Mouse (Mus musculus): ENCODE results near the gene Nbas. TPM values are rescaled to one million over a fixed set of nuclear protein-coding genes. Genes with fewer than 3 reads are reported as not detected.

Nbas gene
- polyA plus RNA-seq, 1 experiment from 2014 or later, result 17.0 TPM

GRCm38 (mm10) chr12:13474881-13475280, 205.9 kb downstream of the Nbas start:
- H3K9ac ChIP-seq (ENCODE audit: low read depth, low read length), result no peak overlapping the region
- H3K4me2 ChIP-seq (ENCODE audit: low read length), result no peak overlapping the region
- H3K36me3 ChIP-seq (ENCODE audit: control insufficient read depth, insufficient read depth, low read length), result peaks cover 3% of the 10 kb centered on the region
- WGBS, result 90% methylated on average over 2 of the region's 2 CpGs
- no peak overlapping the region for H3K27ac ChIP-seq (ENCODE audit: low read length)
- ATAC-seq, result no peak
- H3K4me3 ChIP-seq (ENCODE audit: low read depth, low read length), result no peak overlapping the region
- H3K9me3 ChIP-seq (replicated peaks; ENCODE audit: control insufficient read depth, low read length, poor library complexity, severe bottlenecking), result no peaks in the 10 kb centered on the region
- H3K27me3 ChIP-seq (ENCODE audit: control insufficient read depth, insufficient read depth, low read depth, low read length), result no peaks in the 10 kb centered on the region
- no peaks in the 10 kb centered on the region for H3K4me1 ChIP-seq (ENCODE audit: control insufficient read depth, insufficient read depth, low read length)

GRCm38 (mm10) chr12:13479163-13479562, 210.2 kb downstream of the Nbas start:
- Histone ChIP-seq H3K9me3 (replicated peaks; ENCODE audit: control insufficient read depth, low read length, poor library complexity, severe bottlenecking) (no peaks in the 10 kb centered on the region), H3K27ac (ENCODE audit: low read length) (no peak overlapping the region), H3K36me3 (ENCODE audit: control insufficient read depth, insufficient read depth, low read length) (peaks cover 1% of the 10 kb centered on the region), H3K4me1 (ENCODE audit: control insufficient read depth, insufficient read depth, low read length) (no peaks in the 10 kb centered on the region), H3K9ac (ENCODE audit: low read depth, low read length) (no peak overlapping the region), H3K4me2 (ENCODE audit: low read length) (no peak overlapping the region), H3K4me3 (ENCODE audit: low read depth, low read length) (no peak overlapping the region), H3K27me3 (ENCODE audit: control insufficient read depth, insufficient read depth, low read depth, low read length) (no peaks in the 10 kb centered on the region)
- no peak for ATAC-seq
- WGBS, result 86% methylated on average over 7 of the region's 7 CpGs

- no peak for ATAC-seq
- Histone ChIP-seq H3K9me3 (replicated peaks; ENCODE audit: control insufficient read depth, low read length, poor library complexity, severe bottlenecking) (no peaks in the 10 kb centered on the region), H3K4me1 (ENCODE audit: control insufficient read depth, insufficient read depth, low read length) (no peaks in the 10 kb centered on the region), H3K4me3 (ENCODE audit: low read depth, low read length) (no peak overlapping the region), H3K27ac (ENCODE audit: low read length) (no peak overlapping the region), H3K27me3 (ENCODE audit: control insufficient read depth, insufficient read depth, low read depth, low read length) (no peaks in the 10 kb centered on the region), H3K4me2 (ENCODE audit: low read length) (no peak overlapping the region), H3K9ac (ENCODE audit: low read depth, low read length) (no peak overlapping the region), H3K36me3 (ENCODE audit: control insufficient read depth, insufficient read depth, low read length) (no peaks in the 10 kb centered on the region)
- 94% methylated on average over 3 of the region's 3 CpGs for WGBS
These were observed 217.3 kb downstream of the Nbas start for GRCm38 (mm10) chr12:13486278-13486677.

- WGBS, result 92% methylated on average over 6 of the region's 6 CpGs
- ATAC-seq, result no peak
These were observed 228.3 kb downstream of the Nbas start for GRCm38 (mm10) chr12:13497211-13497610.

GRCm38 (mm10) chr12:13499237-13499889, 230.4 kb downstream of the Nbas start:
- Histone ChIP-seq H3K9me3 (replicated peaks; ENCODE audit: control insufficient read depth, low read length, poor library complexity, severe bottlenecking) (no peaks in the 10 kb centered on the region), H3K4me3 (ENCODE audit: low read depth, low read length) (no peak overlapping the region), H3K4me1 (ENCODE audit: control insufficient read depth, insufficient read depth, low read length) (peaks cover 6% of the 10 kb centered on the region; the same call in 1 of the 2 replicates), H3K27me3 (ENCODE audit: control insufficient read depth, insufficient read depth, low read depth, low read length) (no peaks in the 10 kb centered on the region), H3K9ac (ENCODE audit: low read depth, low read length) (no peak overlapping the region), H3K4me2 (ENCODE audit: low read length) (no peak overlapping the region), H3K36me3 (ENCODE audit: control insufficient read depth, insufficient read depth, low read length) (no peaks in the 10 kb centered on the region), H3K27ac (ENCODE audit: low read length) (no peak overlapping the region)
- peak; percentile 66; the same call in 1 of the 2 replicates for ATAC-seq
- 36% methylated on average over 10 of the region's 10 CpGs for WGBS

More at GRCm38 (mm10) chr12:13497211-13497610, 228.3 kb downstream of the Nbas start:
- Histone ChIP-seq H3K9ac (ENCODE audit: low read depth, low read length) (no peak overlapping the region), H3K4me2 (ENCODE audit: low read length) (no peak overlapping the region), H3K4me3 (ENCODE audit: low read depth, low read length) (no peak overlapping the region), H3K4me1 (ENCODE audit: control insufficient read depth, insufficient read depth, low read length) (peaks cover 6% of the 10 kb centered on the region; the same call in 1 of the 2 replicates), H3K9me3 (replicated peaks; ENCODE audit: control insufficient read depth, low read length, poor library complexity, severe bottlenecking) (no peaks in the 10 kb centered on the region), H3K36me3 (ENCODE audit: control insufficient read depth, insufficient read depth, low read length) (no peaks in the 10 kb centered on the region), H3K27me3 (ENCODE audit: control insufficient read depth, insufficient read depth, low read depth, low read length) (no peaks in the 10 kb centered on the region), H3K27ac (ENCODE audit: low read length) (no peak overlapping the region)

GRCm38 (mm10) chr12:13500191-13500590, 231.3 kb downstream of the Nbas start:
- no peak for ATAC-seq
- 95% methylated on average over 3 of the region's 3 CpGs for WGBS

GRCm38 (mm10) chr12:13504771-13505444, 236.0 kb downstream of the Nbas start:
- no peak overlapping the region for H3K4me2 ChIP-seq (ENCODE audit: low read length)
- H3K4me3 ChIP-seq (ENCODE audit: low read depth, low read length), result no peak overlapping the region
- no peak overlapping the region for H3K27ac ChIP-seq (ENCODE audit: low read length)
- no peaks in the 10 kb centered on the region for H3K36me3 ChIP-seq (ENCODE audit: control insufficient read depth, insufficient read depth, low read length)
- no peak overlapping the region for H3K9ac ChIP-seq (ENCODE audit: low read depth, low read length)
- H3K9me3 ChIP-seq (replicated peaks; ENCODE audit: control insufficient read depth, low read length, poor library complexity, severe bottlenecking), result no peaks in the 10 kb centered on the region
- ATAC-seq, result no peak
- WGBS, result 79% methylated on average over 5 of the region's 5 CpGs
- no peaks in the 10 kb centered on the region for H3K27me3 ChIP-seq (ENCODE audit: control insufficient read depth, insufficient read depth, low read depth, low read length)
- no peaks in the 10 kb centered on the region for H3K4me1 ChIP-seq (ENCODE audit: control insufficient read depth, insufficient read depth, low read length)

More at GRCm38 (mm10) chr12:13500191-13500590, 231.3 kb downstream of the Nbas start:
- Histone ChIP-seq H3K4me3 (ENCODE audit: low read depth, low read length) (no peak overlapping the region), H3K4me2 (ENCODE audit: low read length) (no peak overlapping the region), H3K27me3 (ENCODE audit: control insufficient read depth, insufficient read depth, low read depth, low read length) (no peaks in the 10 kb centered on the region), H3K9me3 (replicated peaks; ENCODE audit: control insufficient read depth, low read length, poor library complexity, severe bottlenecking) (no peaks in the 10 kb centered on the region), H3K36me3 (ENCODE audit: control insufficient read depth, insufficient read depth, low read length) (no peaks in the 10 kb centered on the region), H3K27ac (ENCODE audit: low read length) (no peak overlapping the region), H3K9ac (ENCODE audit: low read depth, low read length) (no peak overlapping the region), H3K4me1 (ENCODE audit: control insufficient read depth, insufficient read depth, low read length) (peaks cover 6% of the 10 kb centered on the region; the same call in 1 of the 2 replicates)

GRCm38 (mm10) chr12:13518082-13518481, 249.1 kb downstream of the Nbas start:
- Histone ChIP-seq H3K4me1 (ENCODE audit: control insufficient read depth, insufficient read depth, low read length) (no peaks in the 10 kb centered on the region), H3K4me2 (ENCODE audit: low read length) (no peak overlapping the region), H3K9ac (ENCODE audit: low read depth, low read length) (no peak overlapping the region), H3K27me3 (ENCODE audit: control insufficient read depth, insufficient read depth, low read depth, low read length) (no peaks in the 10 kb centered on the region), H3K9me3 (replicated peaks; ENCODE audit: control insufficient read depth, low read length, poor library complexity, severe bottlenecking) (no peaks in the 10 kb centered on the region), H3K4me3 (ENCODE audit: low read depth, low read length) (no peak overlapping the region), H3K27ac (ENCODE audit: low read length) (no peak overlapping the region), H3K36me3 (ENCODE audit: control insufficient read depth, insufficient read depth, low read length) (peaks cover 18% of the 10 kb centered on the region)
- WGBS, result 32% methylated on average over 1 of the region's 1 CpGs
- no peak for ATAC-seq

- H3K4me2 ChIP-seq (ENCODE audit: low read length), result no peak overlapping the region
- H3K4me3 ChIP-seq (ENCODE audit: low read depth, low read length), result no peak overlapping the region
- WGBS, result 85% methylated on average over 6 of the region's 6 CpGs
- H3K27ac ChIP-seq (ENCODE audit: low read length), result no peak overlapping the region
- no peaks in the 10 kb centered on the region for H3K27me3 ChIP-seq (ENCODE audit: control insufficient read depth, insufficient read depth, low read depth, low read length)
- no peak for ATAC-seq
- H3K4me1 ChIP-seq (ENCODE audit: control insufficient read depth, insufficient read depth, low read length), result no peaks in the 10 kb centered on the region
- H3K9ac ChIP-seq (ENCODE audit: low read depth, low read length), result no peak overlapping the region
- peaks cover 18% of the 10 kb centered on the region for H3K36me3 ChIP-seq (ENCODE audit: control insufficient read depth, insufficient read depth, low read length)
- H3K9me3 ChIP-seq (replicated peaks; ENCODE audit: control insufficient read depth, low read length, poor library complexity, severe bottlenecking), result no peaks in the 10 kb centered on the region
These were observed 250.5 kb downstream of the Nbas start for GRCm38 (mm10) chr12:13519413-13519812.

Data from midbrain, embryonic 16.5 days (tissue).